Mouse (Mus musculus) neural tube, embryonic 11.5 days (tissue): ENCODE results near the gene Prcp. TPM values are rescaled to one million over a fixed set of nuclear protein-coding genes. Genes with fewer than 3 reads are reported as not detected.

Source experiments
- ATAC-seq: fragments of 200-750 bp; cut with Nextera tagmentation; 2 replicates; pipeline ENCODE4 v1.8.0; 2017; ENCODE audit warnings: moderate number of reproducible peaks, mild to moderate bottlenecking, moderate TSS enrichment, moderate library complexity; ENCODE audit not compliant: insufficient read depth, low FRiP score, low TSS enrichment
- DNase-seq: peaks from one replicate; pipeline ENCODE4 v3.0.0-alpha.2; 2015; ENCODE audit warnings: low spot score
- H3K27ac ChIP-seq: fragments of 300-500 bp; sonication (generic); 2 replicates; pipeline ENCODE4 v1.5.1; 2014; ENCODE audit warnings: low read depth, mild to moderate bottlenecking, low read length
- H3K27me3 ChIP-seq: fragments of 300-500 bp; sonication (generic); 2 replicates; pipeline ENCODE4 v1.6.1; 2014; ENCODE audit warnings: mild to moderate bottlenecking, low read length, mixed read lengths; ENCODE audit not compliant: control insufficient read depth, insufficient read depth
- H3K36me3 ChIP-seq: fragments of 300-500 bp; sonication (generic); 2 replicates; pipeline ENCODE4 v1.6.1; 2014; ENCODE audit warnings: mild to moderate bottlenecking, low read length, moderate library complexity, mixed read lengths; ENCODE audit not compliant: control insufficient read depth, insufficient read depth
- H3K4me1 ChIP-seq: fragments of 300-500 bp; sonication (generic); 2 replicates; pipeline ENCODE4 v1.6.1; 2014; ENCODE audit warnings: low read length, mixed read lengths; ENCODE audit not compliant: control insufficient read depth, insufficient read depth
- H3K4me2 ChIP-seq: fragments of 300-500 bp; sonication (generic); 2 replicates; pipeline ENCODE4 v1.6.1; 2014; ENCODE audit warnings: low read depth, mild to moderate bottlenecking, moderate library complexity
- H3K4me3 ChIP-seq: fragments of 300-500 bp; sonication (generic); 2 replicates; pipeline ENCODE4 v1.5.1; 2014; ENCODE audit warnings: low read depth, low read length
- H3K9ac ChIP-seq: fragments of 300-500 bp; sonication (generic); 2 replicates; pipeline ENCODE4 v1.6.1; 2014; ENCODE audit warnings: mild to moderate bottlenecking, low read length
- H3K9me3 ChIP-seq: fragments of 300-500 bp; sonication (generic); 2 replicates; pipeline ENCODE4 v1.6.1; 2016; ENCODE audit warnings: low read length; ENCODE audit not compliant: control insufficient read depth
- WGBS: fragments of 180-500 bp; shearing (Covaris S2); extraction: QIAGEN DNeasy Blood & Tissue Kit; methylation state at CpG from one replicate; pipeline ENCODE4 v1.1.7; 2014; 5-methylcytosine and 5-hydroxymethylcytosine counted together
- polyA plus RNA-seq: library from polyadenylated mRNA; unstranded; fragments of >200 nt; fragmentation: Nextera tagmentation; extraction: Ambion mirVana; gene quantifications from 2 replicates; pipeline ENCODE4 v1.2.1, GENCODE M21; 2014

Prcp gene
- polyA plus RNA-seq, 1 experiment from 2014 or later, result 18.4 TPM

GRCm38 (mm10) chr7:92848246-92848645 is 26.0 kb upstream of the Prcp start:
- Histone ChIP-seq H3K4me3 (no peak overlapping the region), H3K4me1 (no peaks in the 10 kb centered on the region), H3K27me3 (no peaks in the 10 kb centered on the region), H3K9me3 (no peaks in the 10 kb centered on the region), H3K4me2 (no peak overlapping the region), H3K36me3 (no peaks in the 10 kb centered on the region), H3K27ac (no peak overlapping the region), H3K9ac (no peak overlapping the region)
- DNase-seq (no peak), ATAC-seq (no peak)
- WGBS, result 83% methylated on average over 3 of the region's 3 CpGs

- no peaks in the 10 kb centered on the region for H3K27me3 ChIP-seq
- H3K4me3 ChIP-seq, result no peak overlapping the region
- no peak for ATAC-seq
- no peaks in the 10 kb centered on the region for H3K4me1 ChIP-seq
- no peak overlapping the region for H3K27ac ChIP-seq
- H3K9me3 ChIP-seq, result no peaks in the 10 kb centered on the region
- DNase-seq, result peak; percentile 29
- no peaks in the 10 kb centered on the region for H3K36me3 ChIP-seq
- H3K9ac ChIP-seq, result no peak overlapping the region
- no peak overlapping the region for H3K4me2 ChIP-seq
- WGBS, result 42% methylated on average over 2 of the region's 2 CpGs
Observed at GRCm38 (mm10) chr7:92866526-92866925, 7.7 kb upstream of the Prcp start.

- no peaks in the 10 kb centered on the region for H3K36me3 ChIP-seq
- no peak for ATAC-seq
- no peak overlapping the region for H3K4me2 ChIP-seq
- H3K4me1 ChIP-seq, result no peaks in the 10 kb centered on the region; the same call in 1 of the 2 replicates
- H3K4me3 ChIP-seq, result no peak overlapping the region
- H3K9me3 ChIP-seq, result no peaks in the 10 kb centered on the region
- DNase-seq, result no peak
- no peaks in the 10 kb centered on the region for H3K27me3 ChIP-seq
- H3K27ac ChIP-seq, result no peak overlapping the region
- H3K9ac ChIP-seq, result no peak overlapping the region
- 79% methylated on average over 3 of the region's 3 CpGs for WGBS
Observed at GRCm38 (mm10) chr7:92870161-92870560, 4.1 kb upstream of the Prcp start.

- ATAC-seq (no peak), DNase-seq (no peak)
- Histone ChIP-seq H3K4me2 (no peak overlapping the region), H3K27me3 (no peaks in the 10 kb centered on the region), H3K4me3 (no peak overlapping the region), H3K9ac (no peak overlapping the region), H3K27ac (no peak overlapping the region), H3K36me3 (no peaks in the 10 kb centered on the region), H3K9me3 (no peaks in the 10 kb centered on the region), H3K4me1 (peaks cover 6% of the 10 kb centered on the region; the same call in 1 of the 2 replicates)
- 95% methylated on average over 4 of the region's 4 CpGs for WGBS
Observed at GRCm38 (mm10) chr7:92871596-92871995, 2.7 kb upstream of the Prcp start.

GRCm38 (mm10) chr7:92874761-92875408 is 615 bp downstream of the Prcp start:
- Histone ChIP-seq H3K27me3 (no peaks in the 10 kb centered on the region), H3K4me2 (peak overlapping the region; percentile 66), H3K27ac (peak overlapping the region; percentile 97), H3K4me1 (peaks cover 9% of the 10 kb centered on the region; the same call in 1 of the 2 replicates), H3K9ac (peak overlapping the region; percentile 81), H3K36me3 (no peaks in the 10 kb centered on the region), H3K9me3 (no peaks in the 10 kb centered on the region), H3K4me3 (peak overlapping the region; percentile 62)
- DNase-seq (peak; percentile 91), ATAC-seq (peak; percentile 91)
- 0% methylated on average over 29 of the region's 29 CpGs for WGBS

GRCm38 (mm10) chr7:92876066-92876465 is 1.8 kb downstream of the Prcp start:
- peak overlapping the region; percentile 62 for H3K4me3 ChIP-seq
- no peak overlapping the region for H3K27ac ChIP-seq
- peak overlapping the region; percentile 66 for H3K4me2 ChIP-seq
- no peaks in the 10 kb centered on the region for H3K36me3 ChIP-seq
- H3K9ac ChIP-seq, result no peak overlapping the region
- no peaks in the 10 kb centered on the region for H3K27me3 ChIP-seq
- DNase-seq (no peak), ATAC-seq (no peak)
- H3K9me3 ChIP-seq, result no peaks in the 10 kb centered on the region
- peaks cover 9% of the 10 kb centered on the region; the same call in 1 of the 2 replicates for H3K4me1 ChIP-seq
- WGBS, result 45% methylated on average over 3 of the region's 3 CpGs

- no peak for ATAC-seq
- no peak overlapping the region; the same call in 1 of the 2 replicates for H3K9ac ChIP-seq
- H3K27me3 ChIP-seq, result no peaks in the 10 kb centered on the region
- H3K36me3 ChIP-seq, result no peaks in the 10 kb centered on the region
- WGBS, result 45% methylated on average over 7 of the region's 7 CpGs
- H3K9me3 ChIP-seq, result no peaks in the 10 kb centered on the region
- H3K4me3 ChIP-seq, result no peak overlapping the region
- H3K4me1 ChIP-seq, result peaks cover 9% of the 10 kb centered on the region; the same call in 1 of the 2 replicates
- DNase-seq, result no peak
- H3K4me2 ChIP-seq, result peak overlapping the region; percentile 7
- no peak overlapping the region for H3K27ac ChIP-seq
Observed at GRCm38 (mm10) chr7:92876538-92876937, 2.3 kb downstream of the Prcp start.

GRCm38 (mm10) chr7:92878575-92879285 is 4.5 kb downstream of the Prcp start:
- ATAC-seq (no peak), DNase-seq (no peak)
- Histone ChIP-seq H3K27ac (no peak overlapping the region), H3K9ac (no peak overlapping the region), H3K27me3 (no peaks in the 10 kb centered on the region), H3K9me3 (no peaks in the 10 kb centered on the region), H3K4me2 (no peak overlapping the region), H3K4me3 (no peak overlapping the region), H3K4me1 (peaks cover 9% of the 10 kb centered on the region; the same call in 1 of the 2 replicates), H3K36me3 (no peaks in the 10 kb centered on the region)
- WGBS, result 86% methylated on average over 7 of the region's 7 CpGs
